Mouse (Mus musculus) ES-Bruce4 (cell line): ENCODE data around the gene Rest. TPM values are rescaled to one million over a fixed set of nuclear protein-coding genes. Genes with fewer than 3 reads are reported as not detected.

ENCODE experiments used
- H3K27ac ChIP-seq: 2 replicates; pipeline ENCODE4 v1.5.1; 2012; ENCODE audit warnings: low read length, inconsistent platforms; ENCODE audit not compliant: insufficient read depth
- H3K27me3 ChIP-seq: 2 replicates; pipeline ENCODE4 v1.6.1; 2012; ENCODE audit warnings: mild to moderate bottlenecking, low read length, inconsistent platforms; ENCODE audit not compliant: control insufficient read depth, poor library complexity, insufficient read depth, severe bottlenecking
- H3K36me3 ChIP-seq: 2 replicates; pipeline ENCODE4 v1.6.1; 2012; ENCODE audit warnings: inconsistent platforms, mild to moderate bottlenecking, low read length, moderate library complexity; ENCODE audit not compliant: control insufficient read depth, poor library complexity, insufficient read depth, severe bottlenecking
- H3K4me1 ChIP-seq: one replicate; pipeline ENCODE4 v1.8.1; 2011; ENCODE audit warnings: low read length; ENCODE audit not compliant: control insufficient read depth, insufficient read depth
- H3K4me3 ChIP-seq: 2 replicates; pipeline ENCODE4 v1.5.1; 2011; ENCODE audit warnings: low read depth, mild to moderate bottlenecking, low read length
- H3K9ac ChIP-seq: 2 replicates; pipeline ENCODE4 v1.6.1; 2012; ENCODE audit warnings: low read depth, mild to moderate bottlenecking, inconsistent platforms; ENCODE audit not compliant: poor library complexity, severe bottlenecking
- H3K9me3 ChIP-seq: replicated peaks from 2 replicates; pipeline ENCODE4 v1.6.1; 2012; ENCODE audit warnings: mild to moderate bottlenecking, low read length, inconsistent platforms; ENCODE audit not compliant: control insufficient read depth, poor library complexity, insufficient read depth, severe bottlenecking
- CTCF ChIP-seq: IDR thresholded peaks from one replicate; pipeline ENCODE4 v1.8.1; 2011; ENCODE audit warnings: low read depth, low read length
- EP300 ChIP-seq: IDR thresholded peaks from 2 replicates; pipeline ENCODE4 v1.6.1; 2011; ENCODE audit warnings: low read depth, low read length; ENCODE audit not compliant: insufficient read depth
- POLR2A ChIP-seq: IDR thresholded peaks from one replicate; pipeline ENCODE4 v1.8.1; 2011; ENCODE audit warnings: low read length; ENCODE audit not compliant: insufficient read depth
- polyA plus RNA-seq: library from polyadenylated mRNA; stranded (reverse); fragments of >200 nt; gene quantifications from 2 replicates; pipeline ENCODE4 v1.2.4, GENCODE M21; 2011; ENCODE audit warnings: low read depth; ENCODE audit not compliant: missing spikeins, insufficient read depth, insufficient read length

The Rest gene
- polyA plus RNA-seq, 1 experiment = 115 TPM

DNA sequence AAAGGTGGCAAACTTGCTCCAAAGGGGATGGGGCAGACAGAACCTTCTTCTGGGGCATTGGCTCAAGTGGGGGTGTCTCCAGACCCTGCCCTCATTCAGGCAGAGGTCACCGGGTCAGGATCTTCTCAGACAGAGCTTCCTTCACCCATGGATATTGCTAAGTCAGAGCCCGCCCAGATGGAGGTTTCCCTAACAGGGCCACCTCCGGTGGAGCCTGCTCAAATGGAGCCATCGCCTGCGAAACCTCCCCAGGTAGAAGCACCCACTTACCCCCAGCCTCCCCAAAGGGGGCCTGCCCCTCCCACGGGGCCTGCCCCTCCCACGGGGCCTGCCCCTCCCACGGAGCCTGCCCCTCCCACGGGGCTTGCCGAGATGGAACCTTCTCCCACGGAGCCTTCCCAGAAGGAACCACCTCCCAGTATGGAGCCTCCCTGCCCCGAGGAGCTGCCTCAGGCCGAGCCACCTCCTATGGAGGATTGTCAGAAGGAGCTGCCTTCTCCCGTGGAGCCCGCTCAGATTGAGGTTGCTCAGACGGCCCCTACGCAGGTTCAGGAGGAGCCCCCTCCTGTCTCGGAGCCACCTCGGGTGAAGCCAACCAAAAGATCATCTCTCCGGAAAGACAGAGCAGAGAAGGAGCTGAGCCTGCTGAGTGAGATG lies 16.4 kb downstream of the Rest start:
- Histone ChIP-seq H3K9ac (no peak overlapping the region), H3K9me3 (no peaks in the 10 kb centered on the region), H3K36me3 (peaks cover 84% of the 10 kb centered on the region), H3K4me1 (peaks cover 1% of the 10 kb centered on the region), H3K4me3 (no peak overlapping the region), H3K27ac (no peak overlapping the region), H3K27me3 (no peaks in the 10 kb centered on the region)
- no peak for TF ChIP-seq POLR2A
- no peak for TF ChIP-seq EP300
- TF ChIP-seq CTCF = no peak

DNA sequence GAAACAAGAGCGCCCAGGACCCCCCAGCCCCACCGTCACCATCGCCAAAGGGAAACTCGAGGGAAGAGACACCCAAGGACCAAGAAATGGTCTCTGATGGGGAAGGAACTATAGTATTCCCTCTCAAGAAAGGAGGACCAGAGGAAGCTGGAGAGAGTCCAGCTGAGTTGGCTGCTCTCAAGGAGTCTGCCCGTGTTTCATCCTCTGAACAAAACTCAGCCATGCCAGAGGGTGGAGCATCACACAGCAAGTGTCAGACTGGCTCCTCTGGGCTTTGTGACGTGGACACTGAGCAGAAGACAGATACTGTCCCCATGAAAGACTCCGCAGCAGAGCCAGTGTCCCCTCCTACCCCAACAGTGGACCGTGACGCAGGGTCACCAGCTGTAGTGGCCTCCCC lies 17.0 kb downstream of the Rest start:
- Histone ChIP-seq H3K27ac (no peak overlapping the region), H3K9me3 (no peaks in the 10 kb centered on the region), H3K9ac (no peak overlapping the region), H3K27me3 (no peaks in the 10 kb centered on the region), H3K4me1 (peaks cover 1% of the 10 kb centered on the region), H3K36me3 (peaks cover 79% of the 10 kb centered on the region), H3K4me3 (no peak overlapping the region)
- TF ChIP-seq EP300 (no peak), CTCF (no peak), POLR2A (no peak)

DNA sequence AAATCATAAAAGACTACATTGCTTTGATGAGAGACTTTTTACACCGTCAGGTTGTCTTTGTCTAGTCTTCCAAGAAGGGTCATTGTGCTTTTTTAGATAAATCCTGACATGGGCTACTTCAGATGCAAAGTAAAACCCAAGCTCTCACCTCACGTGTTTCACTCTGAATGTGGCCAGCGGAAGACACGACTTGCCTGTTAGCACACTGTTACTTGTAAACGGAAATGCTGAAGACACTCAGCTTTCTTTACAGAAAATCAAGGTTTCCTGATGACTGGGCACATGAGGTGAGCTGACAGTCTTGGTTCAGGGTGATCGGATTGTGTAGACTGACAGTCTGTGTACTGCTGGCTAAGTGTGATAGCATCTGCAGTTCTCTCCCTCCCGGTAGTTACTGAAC lies 20.4 kb downstream of the Rest start:
- Histone ChIP-seq H3K9me3 (no peaks in the 10 kb centered on the region), H3K36me3 (peaks cover 60% of the 10 kb centered on the region), H3K9ac (no peak overlapping the region), H3K27ac (no peak overlapping the region), H3K4me3 (no peak overlapping the region), H3K4me1 (no peaks in the 10 kb centered on the region), H3K27me3 (no peaks in the 10 kb centered on the region)
- no peak for TF ChIP-seq POLR2A
- no peak for TF ChIP-seq CTCF
- TF ChIP-seq EP300 = no peak

DNA sequence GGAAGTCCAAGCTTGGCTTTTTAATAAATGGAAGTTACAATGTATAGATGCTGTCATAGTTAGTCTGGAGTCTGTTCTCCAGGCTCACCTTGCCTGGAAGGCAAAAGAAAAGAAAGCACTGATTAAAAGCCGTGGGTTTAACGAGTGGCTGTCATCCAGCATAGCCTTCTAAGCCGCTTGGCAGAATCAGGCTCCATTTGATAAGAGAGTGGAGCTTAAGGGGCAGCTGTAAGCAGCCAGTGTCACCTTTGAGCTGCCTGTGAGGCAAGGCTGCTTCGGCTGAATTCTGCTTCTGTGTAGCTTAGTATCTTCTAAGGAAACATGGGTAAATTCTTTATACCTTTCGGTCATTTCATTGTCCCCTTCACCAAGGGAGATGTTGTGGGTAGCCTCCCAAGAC lies 21.6 kb downstream of the Rest start:
- H3K27ac ChIP-seq = no peak overlapping the region
- H3K4me3 ChIP-seq = no peak overlapping the region
- H3K36me3 ChIP-seq = peaks cover 48% of the 10 kb centered on the region

DNA sequence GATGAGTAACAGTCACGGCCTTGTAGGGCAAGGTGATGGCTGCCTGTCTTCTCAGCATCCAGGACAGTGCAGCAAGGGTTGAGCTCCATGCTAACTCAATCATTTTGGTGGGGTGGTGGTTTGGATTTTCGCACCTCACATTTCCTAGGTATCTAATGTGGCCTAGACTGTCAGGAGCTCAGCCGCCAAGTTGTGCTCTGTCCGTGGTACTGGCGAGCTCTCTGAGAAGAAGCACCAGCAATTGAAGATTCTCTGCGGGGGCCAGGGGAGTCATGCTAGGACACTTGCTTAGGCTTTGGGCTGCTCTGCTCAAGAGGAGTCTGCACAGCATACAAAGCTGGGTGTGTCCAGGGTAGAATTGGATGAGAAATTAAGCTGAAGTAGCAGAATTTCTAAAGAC lies 22.6 kb downstream of the Rest start:
- Histone ChIP-seq H3K36me3 (peaks cover 40% of the 10 kb centered on the region), H3K4me1 (no peaks in the 10 kb centered on the region)
- no peak for TF ChIP-seq EP300
- TF ChIP-seq POLR2A = no peak
- no peak for TF ChIP-seq CTCF

More for the DNA sequence above, 21.6 kb downstream of the Rest start:
- H3K4me1 ChIP-seq = no peaks in the 10 kb centered on the region
- TF ChIP-seq CTCF (no peak), POLR2A (no peak), EP300 (no peak)
- no peak overlapping the region for H3K9ac ChIP-seq
- H3K27me3 ChIP-seq = no peaks in the 10 kb centered on the region
- no peaks in the 10 kb centered on the region for H3K9me3 ChIP-seq

DNA sequence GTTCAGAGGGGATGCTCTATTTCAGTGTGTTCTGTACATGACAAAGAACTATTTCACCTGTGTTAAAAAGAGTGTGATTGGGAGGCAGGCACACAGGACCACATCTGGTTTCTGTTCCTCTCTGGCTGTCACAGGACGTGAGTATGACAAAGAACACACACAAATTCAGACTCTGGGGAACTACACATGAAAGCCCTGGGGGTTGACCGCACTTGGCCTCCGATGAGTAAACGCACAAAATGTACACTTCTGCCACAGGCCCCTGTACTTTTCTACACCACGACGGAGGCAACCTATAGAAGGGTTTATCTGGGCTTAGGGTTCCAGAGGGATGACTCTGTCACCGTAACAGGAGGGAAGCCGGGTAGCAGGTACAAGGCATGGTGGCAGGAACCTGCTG lies 24.4 kb downstream of the Rest start:
- no peaks in the 10 kb centered on the region for H3K27me3 ChIP-seq
- no peak overlapping the region for H3K27ac ChIP-seq
- no peaks in the 10 kb centered on the region for H3K4me1 ChIP-seq
- no peak for TF ChIP-seq POLR2A
- TF ChIP-seq CTCF = no peak
- TF ChIP-seq EP300 = no peak
- no peak overlapping the region for H3K9ac ChIP-seq
- no peak overlapping the region for H3K4me3 ChIP-seq
- H3K9me3 ChIP-seq = no peaks in the 10 kb centered on the region
- peaks cover 31% of the 10 kb centered on the region for H3K36me3 ChIP-seq

More for the DNA sequence above, 22.6 kb downstream of the Rest start:
- Histone ChIP-seq H3K9ac (no peak overlapping the region), H3K9me3 (no peaks in the 10 kb centered on the region), H3K27ac (no peak overlapping the region), H3K27me3 (no peaks in the 10 kb centered on the region), H3K4me3 (no peak overlapping the region)
